Mouse (Mus musculus) CH12.LX (cell line): ENCODE measurements at regions not wholly inside any gene's neighbourhood (a gene's known extent, or its start where the extent isn't known, plus 50 kb on each side); places are given as distances from the start of the nearest gene placed in this dataset.

Experiments
- CTCF ChIP-seq, 2 experiments: IDR thresholded peaks in 1 of 2; conservative IDR thresholded peaks in 1 of 2; 2 replicates each; pipeline ENCODE4 v1.5.1; 2011 to 2012; ENCODE audit warnings: low read depth in 2 of 2, low read length in 2 of 2, improper control_type of control experiment in 1 of 2, inconsistent platforms in 1 of 2, mild to moderate bottlenecking in 1 of 2, moderate library complexity in 1 of 2
- POLR2A ChIP-seq: IDR thresholded peaks from 2 replicates; pipeline ENCODE4 v1.6.1; 2011; ENCODE audit warnings: low read depth, mild to moderate bottlenecking, improper control_type of control experiment, low read length
- SIN3A ChIP-seq: IDR thresholded peaks from 2 replicates; pipeline ENCODE4 v1.6.1; 2012; ENCODE audit warnings: low read length, improper control_type of control experiment, inconsistent platforms

DNA sequence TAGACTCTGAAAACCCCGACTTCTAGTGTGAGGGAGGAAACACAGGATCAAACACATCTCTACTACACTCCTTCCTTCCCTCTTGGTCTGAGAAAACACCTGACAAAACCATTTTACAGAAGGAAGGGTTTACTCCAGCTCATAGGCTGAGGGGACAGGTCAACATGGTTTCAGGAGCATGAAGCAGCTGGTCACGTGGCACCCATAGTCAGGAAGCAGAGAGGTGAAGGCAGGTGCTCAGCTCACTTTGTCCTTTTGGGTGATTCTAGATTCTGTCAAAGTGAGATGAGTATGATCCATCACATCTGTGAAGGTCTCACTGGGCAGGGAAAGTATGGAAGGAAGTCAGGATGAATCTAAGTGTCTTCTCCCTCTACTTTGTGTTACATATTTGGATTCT is 585.5 kb upstream of the Nrp1 start:
- TF ChIP-seq POLR2A (no peak), SIN3A (no peak), CTCF (conservative IDR thresholded peaks at IDR 0.05 in 1 of 2, IDR thresholded peaks at IDR 0.05 in 1 of 2; ENCODE audit: low read depth in 2 of 2, low read length in 2 of 2) (no peak)
